Comparison of ENCODE assay signal across 8 mouse cellular contexts in genomic region chr15:101077813-101078730, GRCm38 (mm10). TPM values are rescaled to one million over a fixed set of nuclear protein-coding genes. Genes with fewer than 3 reads are reported as not detected.
DNase-seq lines count a peak whose midpoint lies in the region; ATAC-seq and TF ChIP-seq lines count a peak whose summit lies in the region.

TSS of gene Fignl2 (minus strand) at chr15:101078567.

- peak; percentile 66 to 83 for DNase-seq in adrenal gland, adult (ENCODE audit: inconsistent age in 2 of 2, low spot score in 1 of 2)
- no peak for DNase-seq in adrenal gland, adult 8-10 months
- peak; percentile 79 for DNase-seq in kidney, postnatal 10 days
- peak; percentile 92 for DNase-seq in midbrain, embryonic 11.5 days (ENCODE audit: low spot score, missing footprints)
- no peak for DNase-seq in right cerebral cortex, adult 18-20 months
- no peak for DNase-seq in right cerebral cortex, postnatal 25 days

- H3K4me1 ChIP-seq in bone marrow, adult 2 months (ENCODE audit: control insufficient read depth, insufficient read depth, low read length): no peaks in the 10 kb centered on the region
- H3K4me1 ChIP-seq in heart, embryonic 11.5 days (ENCODE audit: control insufficient read depth, insufficient read depth, low read length): peaks cover 26% of the 10 kb centered on the region
- peaks cover 47% of the 10 kb centered on the region for H3K4me1 ChIP-seq in midbrain, embryonic 11.5 days (ENCODE audit: control insufficient read depth, insufficient read depth, low read length)

- no peak for TF ChIP-seq POLR2A in bone marrow, adult 2 months (IDR thresholded peaks at IDR 0.05; ENCODE audit: borderline replicate concordance, control insufficient read depth, low read depth, low read length)

- peak within 1 kb of the TSS; percentile 53 for H3K4me3 ChIP-seq in bone marrow, adult 2 months (replicated peaks; ENCODE audit: control insufficient read depth, low read depth, low read length)
- H3K4me3 ChIP-seq in heart, embryonic 11.5 days (ENCODE audit: low read depth, low read length): peak within 1 kb of the TSS; percentile 88
- peak within 1 kb of the TSS; percentile 95 for H3K4me3 ChIP-seq in midbrain, embryonic 11.5 days (ENCODE audit: low read depth, low read length)

- H3K27ac ChIP-seq in bone marrow, adult 2 months (ENCODE audit: control insufficient read depth, insufficient read depth, low read depth, low read length, poor library complexity): peak within 1 kb of the TSS; percentile 34; the same call in 1 of the 2 replicates
- peak within 1 kb of the TSS; percentile 78 for H3K27ac ChIP-seq in heart, embryonic 11.5 days (ENCODE audit: low read depth, low read length)
- peak within 1 kb of the TSS; percentile 97 for H3K27ac ChIP-seq in midbrain, embryonic 11.5 days (ENCODE audit: low read depth, low read length)

- H3K27me3 ChIP-seq in heart, embryonic 11.5 days (ENCODE audit: control insufficient read depth, insufficient read depth, low read length): peaks cover 15% of the 10 kb centered on the region
- no peaks in the 10 kb centered on the region for H3K27me3 ChIP-seq in midbrain, embryonic 11.5 days (ENCODE audit: control insufficient read depth, insufficient read depth, low read length)

- no peaks in the 10 kb centered on the region for H3K9me3 ChIP-seq in heart, embryonic 11.5 days (replicated peaks; ENCODE audit: control insufficient read depth, low read length)
- no peaks in the 10 kb centered on the region for H3K9me3 ChIP-seq in midbrain, embryonic 11.5 days (ENCODE audit: control insufficient read depth, low read length)

- H3K4me2 ChIP-seq in heart, embryonic 11.5 days: peak within 1 kb of the TSS; percentile 94
- peak within 1 kb of the TSS; percentile 81 for H3K4me2 ChIP-seq in midbrain, embryonic 11.5 days

- ATAC-seq in heart, embryonic 11.5 days (replicated peaks; ENCODE audit: insufficient number of reproducible peaks, low FRiP score, low TSS enrichment): peak; percentile 58
- ATAC-seq in midbrain, embryonic 11.5 days (ENCODE audit: low FRiP score): peak; percentile 54

- H3K9ac ChIP-seq in heart, embryonic 11.5 days (ENCODE audit: low read depth, low read length): peak within 1 kb of the TSS; percentile 85
- H3K9ac ChIP-seq in midbrain, embryonic 11.5 days (ENCODE audit: low read length): peak within 1 kb of the TSS; percentile 97

- no peak for TF ChIP-seq CTCF in bone marrow, adult 2 months (IDR thresholded peaks at IDR 0.05; ENCODE audit: control insufficient read depth, insufficient read depth, low read length)

- WGBS in bone marrow, adult 2 months: 2% methylated on average over 60 of the region's 96 CpGs
- WGBS in heart, embryonic 11.5 days (ENCODE audit: insufficient replicate concordance): under 1% methylated on average over 47 of the region's 96 CpGs
- WGBS in midbrain, embryonic 11.5 days: under 1% methylated on average over 54 of the region's 96 CpGs

- H3K36me3 ChIP-seq in heart, embryonic 11.5 days (ENCODE audit: control insufficient read depth, insufficient read depth, low read length): peaks cover 3% of the 10 kb centered on the region; the same call in 1 of the 2 replicates
- H3K36me3 ChIP-seq in midbrain, embryonic 11.5 days (ENCODE audit: control insufficient read depth, insufficient read depth, low read length): no peaks in the 10 kb centered on the region

RNA-seq across cellular contexts. Expression of gene Fignl2, which starts in this region (rescaled TPM):
- total RNA-seq in adrenal gland, adult 8-10 months (2022): 1 to 10 TPM; 6.4 to 9.1 (median 7.4) TPM
- polyA plus RNA-seq in bone marrow, adult 2 months (2011; ENCODE audit: insufficient read depth, insufficient read length, low replicate concordance, missing spikeins): 0.45 and 1.9 TPM in 2 replicates
- polyA plus RNA-seq in heart, embryonic 11.5 days (2014; fragmentation: Nextera tagmentation; extraction: Ambion mirVana): 0.30 and 0.33 TPM in 2 replicates
- 1.0 and 1.4 TPM in 2 replicates for polyA plus RNA-seq in midbrain, embryonic 11.5 days (2014; fragmentation: Nextera tagmentation; extraction: Ambion mirVana)

Comparison
In these comparisons a context has a peak if more than half of its experiments do, and no peak if none do; other contexts are left out.
1. DNase-seq: peak in adrenal gland, adult (2 of 2), kidney, postnatal 10 days (single experiment) and midbrain, embryonic 11.5 days (single experiment); none in adrenal gland, adult 8-10 months (single experiment), right cerebral cortex, adult 18-20 months (single experiment) and right cerebral cortex, postnatal 25 days (single experiment).
2. Peak in ATAC-seq, H3K4me3 ChIP-seq, H3K27ac ChIP-seq, H3K9ac ChIP-seq and H3K4me2 ChIP-seq in heart, embryonic 11.5 days; RNA of the gene not detected or under 1 TPM.
3. H3K27ac ChIP-seq: peak in every context shown above with its lines; median percentile 97 in midbrain, embryonic 11.5 days; 78 in heart, embryonic 11.5 days; 34 in bone marrow, adult 2 months.
4. Peak in every context shown above with its lines, with median percentiles within 50 percentile points of each other: H3K4me3 ChIP-seq.